Mouse (Mus musculus) heart, postnatal 0 days (tissue): ENCODE measurements around the gene Fbxo47. TPM values are rescaled to one million over a fixed set of nuclear protein-coding genes. Genes with fewer than 3 reads are reported as not detected.

ENCODE experiments used
- ATAC-seq: fragments of 200-750 bp; cut with Nextera tagmentation; 2 replicates; pipeline ENCODE4 v1.8.0; 2017; ENCODE audit warnings: low read depth, moderate number of reproducible peaks, moderate library complexity; ENCODE audit not compliant: insufficient read depth
- DNase-seq: peaks from one replicate; pipeline ENCODE4 v3.0.0-alpha.2; 2016; ENCODE audit warnings: low spot score
- H3K27ac ChIP-seq: fragments of 300-500 bp; sonication (generic); 2 replicates; pipeline ENCODE4 v1.5.1; 2014; ENCODE audit warnings: low read depth, mild to moderate bottlenecking
- H3K27me3 ChIP-seq: fragments of 300-500 bp; sonication (generic); 2 replicates; pipeline ENCODE4 v1.6.1; 2014; ENCODE audit warnings: low read length, mixed read lengths; ENCODE audit not compliant: control insufficient read depth, insufficient read depth
- H3K36me3 ChIP-seq: fragments of 300-500 bp; sonication (generic); replicated peaks from 2 replicates; pipeline ENCODE4 v1.6.1; 2014; ENCODE audit warnings: low read length, mixed read lengths; ENCODE audit not compliant: control insufficient read depth, insufficient read depth
- H3K4me1 ChIP-seq: fragments of 300-500 bp; sonication (generic); 2 replicates; pipeline ENCODE4 v1.6.1; 2014; ENCODE audit warnings: antibody characterized with exemption; ENCODE audit not compliant: control insufficient read depth, insufficient read depth
- H3K4me2 ChIP-seq: fragments of 300-500 bp; sonication (generic); 2 replicates; pipeline ENCODE4 v1.6.1; 2014; ENCODE audit warnings: low read depth, mild to moderate bottlenecking, low read length, moderate library complexity
- H3K4me3 ChIP-seq: fragments of 300-500 bp; sonication (generic); 2 replicates; pipeline ENCODE4 v1.5.1; 2014; ENCODE audit warnings: low read depth, low read length
- H3K9ac ChIP-seq: fragments of 300-500 bp; sonication (generic); replicated peaks from 2 replicates; pipeline ENCODE4 v1.6.1; 2014; ENCODE audit warnings: low read depth, low read length, mixed read lengths
- H3K9me3 ChIP-seq: fragments of 300-500 bp; sonication (generic); replicated peaks from 2 replicates; pipeline ENCODE4 v1.6.1; 2016; ENCODE audit warnings: low read length; ENCODE audit not compliant: control insufficient read depth
- CTCF ChIP-seq: IDR thresholded peaks from 2 replicates; pipeline ENCODE4 v1.5.1; 2016; ENCODE audit warnings: antibody characterized with exemption, control low read depth, low read depth
- EP300 ChIP-seq: IDR thresholded peaks from 2 replicates; pipeline ENCODE4 v1.6.1; 2016; ENCODE audit warnings: antibody characterized with exemption, low read depth
- WGBS: fragments of 180-500 bp; shearing (Covaris S2); extraction: QIAGEN DNeasy Blood & Tissue Kit; methylation state at CpG from one replicate; pipeline ENCODE4 v1.1.7; 2014; 5-methylcytosine and 5-hydroxymethylcytosine counted together
- polyA plus RNA-seq: library from polyadenylated mRNA; unstranded; fragments of >200 nt; fragmentation: Nextera tagmentation; extraction: Ambion mirVana; gene quantifications from 2 replicates; pipeline ENCODE4 v1.2.1, GENCODE M21; 2015
- total RNA-seq: library from RNA; depleted of rRNA; stranded (reverse); fragments of >200 nt; gene quantifications from 2 replicates; pipeline ENCODE4 v1.2.3, GENCODE M21; 2014; ENCODE audit warnings: low replicate concordance

Fbxo47 gene
- total and polyA plus RNA-seq, 2 experiments from 2014 or later, result 0.63 to 9.9 TPM

DNA sequence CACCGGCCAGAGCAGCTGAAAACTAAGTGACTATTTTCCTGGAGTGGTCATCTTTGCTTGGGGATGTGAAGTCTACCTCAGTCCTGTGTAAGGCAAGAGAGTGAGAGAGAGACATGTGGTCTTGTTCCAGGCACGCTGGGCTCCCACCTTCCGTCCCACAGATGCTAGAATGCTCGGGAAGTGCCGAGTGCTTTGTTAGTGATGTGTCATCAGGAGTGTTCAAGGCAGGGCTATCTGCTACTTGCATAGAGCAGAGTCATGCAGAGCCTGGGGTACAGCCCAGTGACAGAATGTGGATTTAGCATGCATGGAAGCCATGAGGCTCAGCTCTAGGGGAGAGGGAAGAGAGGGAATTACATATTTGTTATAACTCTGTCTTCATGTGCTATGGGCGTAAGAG lies 56.3 kb downstream of the Fbxo47 start:
- Histone ChIP-seq H3K27ac (no peak overlapping the region), H3K4me3 (no peak overlapping the region), H3K4me2 (no peak overlapping the region), H3K27me3 (no peaks in the 10 kb centered on the region), H3K4me1 (no peaks in the 10 kb centered on the region), H3K9me3 (no peaks in the 10 kb centered on the region), H3K9ac (no peak overlapping the region), H3K36me3 (peaks cover 57% of the 10 kb centered on the region)
- TF ChIP-seq EP300, result no peak
- TF ChIP-seq CTCF, result no peak
- 53% methylated on average over 6 of the region's 6 CpGs for WGBS
- DNase-seq, result no peak
- ATAC-seq, result no peak

DNA sequence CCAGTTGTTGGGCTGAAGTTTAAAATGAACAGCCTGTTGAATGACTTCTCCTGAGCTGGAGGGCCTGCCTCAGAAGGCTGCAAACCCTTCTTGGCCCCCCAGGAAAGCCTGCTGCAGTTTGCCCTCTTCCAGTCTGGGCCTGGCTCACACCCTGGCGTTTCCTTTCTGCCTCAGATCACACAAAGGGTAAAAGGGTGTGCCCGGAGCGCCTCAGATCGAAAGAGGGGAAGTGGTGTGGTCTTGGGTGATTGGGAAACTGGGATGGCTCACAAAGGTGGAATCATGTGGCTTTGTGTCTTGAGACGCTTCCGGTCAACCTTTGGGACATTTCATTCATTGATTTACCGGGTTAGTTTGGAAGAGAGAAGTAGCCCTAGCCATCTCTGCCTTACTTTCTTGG lies 57.5 kb downstream of the Fbxo47 start:
- Histone ChIP-seq H3K36me3 (peaks cover 58% of the 10 kb centered on the region), H3K4me2 (no peak overlapping the region), H3K9me3 (no peaks in the 10 kb centered on the region), H3K4me1 (no peaks in the 10 kb centered on the region), H3K4me3 (no peak overlapping the region), H3K9ac (no peak overlapping the region), H3K27ac (no peak overlapping the region), H3K27me3 (no peaks in the 10 kb centered on the region)
- no peak for DNase-seq
- WGBS, result 72% methylated on average over 7 of the region's 7 CpGs
- no peak for ATAC-seq
- no peak for TF ChIP-seq CTCF
- TF ChIP-seq EP300, result no peak

- WGBS, result 86% methylated on average over 9 of the region's 9 CpGs
- no peak for TF ChIP-seq CTCF
- no peak for TF ChIP-seq EP300
- DNase-seq (no peak), ATAC-seq (no peak)
- H3K27me3 ChIP-seq, result no peaks in the 10 kb centered on the region
- H3K4me2 ChIP-seq, result no peak overlapping the region
- no peaks in the 10 kb centered on the region for H3K9me3 ChIP-seq
- H3K36me3 ChIP-seq, result peaks cover 58% of the 10 kb centered on the region
- H3K4me1 ChIP-seq, result peaks cover 4% of the 10 kb centered on the region
- no peak overlapping the region for H3K27ac ChIP-seq
- no peak overlapping the region for H3K9ac ChIP-seq
- H3K4me3 ChIP-seq, result no peak overlapping the region
These were observed 58.0 kb downstream of the Fbxo47 start for GRCm38 (mm10) chr11:97825971-97826370.

GRCm38 (mm10) chr11:97825295-97825694 lies 58.7 kb downstream of the Fbxo47 start:
- 74% methylated on average over 10 of the region's 10 CpGs for WGBS
- ATAC-seq, result no peak

DNA sequence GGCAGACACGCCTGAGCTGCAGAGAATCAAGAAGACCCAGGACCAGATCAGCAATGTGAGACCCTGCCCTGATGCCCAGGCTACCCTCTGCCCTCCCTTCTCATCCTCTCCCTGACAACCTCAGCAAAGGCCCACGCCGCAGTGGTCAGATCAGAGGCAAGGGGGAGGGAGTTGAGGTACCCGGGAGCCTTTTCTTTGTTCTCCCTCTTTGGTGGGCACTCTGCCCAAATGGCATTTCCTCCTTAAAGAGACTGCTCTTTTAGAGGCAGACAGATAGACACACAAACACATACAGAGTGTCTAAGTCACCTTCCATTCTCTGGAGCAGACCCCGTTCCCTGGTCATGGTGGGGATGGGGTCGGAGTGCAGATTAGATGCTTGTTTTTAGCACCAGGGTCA lies 59.1 kb downstream of the Fbxo47 start:
- DNase-seq (no peak), ATAC-seq (no peak)
- Histone ChIP-seq H3K4me3 (no peak overlapping the region), H3K27ac (peak overlapping the region; percentile 30; the same call in 1 of the 2 replicates), H3K27me3 (no peaks in the 10 kb centered on the region), H3K9me3 (no peaks in the 10 kb centered on the region), H3K9ac (no peak overlapping the region), H3K36me3 (peaks cover 58% of the 10 kb centered on the region), H3K4me2 (no peak overlapping the region), H3K4me1 (peaks cover 10% of the 10 kb centered on the region)
- WGBS, result 55% methylated on average over 6 of the region's 6 CpGs
- no peak for TF ChIP-seq CTCF
- TF ChIP-seq EP300, result no peak

More at GRCm38 (mm10) chr11:97825295-97825694, 58.7 kb downstream of the Fbxo47 start:
- no peak overlapping the region for H3K27ac ChIP-seq
- H3K27me3 ChIP-seq, result no peaks in the 10 kb centered on the region
- no peak overlapping the region for H3K9ac ChIP-seq
- DNase-seq, result no peak
- no peak for TF ChIP-seq EP300
- TF ChIP-seq CTCF, result no peak
- H3K36me3 ChIP-seq, result peaks cover 58% of the 10 kb centered on the region
- no peaks in the 10 kb centered on the region for H3K9me3 ChIP-seq
- H3K4me3 ChIP-seq, result no peak overlapping the region
- no peak overlapping the region for H3K4me2 ChIP-seq
- H3K4me1 ChIP-seq, result peaks cover 9% of the 10 kb centered on the region

GRCm38 (mm10) chr11:97824168-97824567 lies 59.8 kb downstream of the Fbxo47 start:
- WGBS, result 95% methylated on average over 11 of the region's 11 CpGs
- no peak for TF ChIP-seq CTCF
- no peak for TF ChIP-seq EP300
- Histone ChIP-seq H3K9me3 (no peaks in the 10 kb centered on the region), H3K27ac (no peak overlapping the region), H3K4me3 (no peak overlapping the region), H3K4me1 (peaks cover 17% of the 10 kb centered on the region), H3K4me2 (no peak overlapping the region), H3K27me3 (no peaks in the 10 kb centered on the region), H3K36me3 (peaks cover 54% of the 10 kb centered on the region), H3K9ac (no peak overlapping the region)
- ATAC-seq, result no peak
- no peak for DNase-seq
